Mouse (Mus musculus): Measurements from ENCODE around the gene Erich2. TPM values are rescaled to one million over a fixed set of nuclear protein-coding genes. Genes with fewer than 3 reads are reported as not detected.

The Erich2 gene
- polyA plus RNA-seq, 1 experiment from 2014 or later, result not detected

DNA sequence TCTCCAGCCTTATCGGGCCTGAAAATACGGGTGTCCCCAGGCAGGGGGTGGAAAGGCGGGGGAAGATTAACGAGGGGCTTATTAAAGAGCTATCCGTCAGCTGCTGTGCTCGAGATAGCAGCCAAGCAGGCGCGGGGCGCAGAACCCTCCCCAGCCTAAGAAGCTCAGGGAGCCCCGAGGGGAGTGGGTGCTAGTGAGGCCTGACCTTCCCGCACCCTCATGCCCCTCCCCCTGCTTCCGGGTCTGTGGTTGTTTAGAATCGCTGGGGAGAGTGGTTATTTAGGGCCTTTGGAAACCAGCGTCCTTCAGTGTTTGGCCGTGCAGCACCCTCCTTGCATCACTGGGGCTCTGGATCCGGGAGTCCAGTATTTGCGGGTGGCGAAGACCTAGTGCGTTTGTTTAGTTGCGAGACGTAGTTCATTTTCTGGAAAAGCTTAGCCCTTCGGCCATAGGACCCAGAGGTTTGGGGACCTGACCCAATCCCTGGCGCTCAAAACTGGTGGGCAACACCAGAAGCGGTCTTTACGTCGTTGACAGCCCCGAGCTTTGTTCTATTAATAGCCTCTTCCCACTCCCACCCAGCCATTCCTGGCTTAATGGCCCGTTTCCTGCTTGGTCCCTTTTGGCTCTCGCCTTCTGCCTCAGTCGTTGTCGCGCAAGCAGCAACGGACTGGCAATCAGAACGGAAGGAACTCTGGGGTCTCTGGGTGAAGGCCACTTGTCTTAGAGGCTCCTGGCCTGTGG is 59.8 kb downstream of the Erich2 start:
- 1% methylated on average over 34 of the region's 34 CpGs for WGBS (ENCODE audit: insufficient replicate concordance)
- DNase-seq (no peak), ATAC-seq (no peak)
- peaks cover 74% of the 10 kb centered on the region for H3K27me3 ChIP-seq (ENCODE audit: insufficient read depth, low read length)
- H3K4me2 ChIP-seq (ENCODE audit: low read depth, low read length), result peak overlapping the region; percentile 54
- no peaks in the 10 kb centered on the region for H3K9me3 ChIP-seq (ENCODE audit: low read length)
- H3K4me1 ChIP-seq (ENCODE audit: insufficient read depth), result peaks cover 8% of the 10 kb centered on the region
- TF ChIP-seq CTCF (IDR thresholded peaks at IDR 0.05; ENCODE audit: low read depth), result no peak
- no peak for TF ChIP-seq EP300 (IDR thresholded peaks at IDR 0.05; ENCODE audit: low read depth)
- H3K36me3 ChIP-seq (replicated peaks; ENCODE audit: insufficient read depth, low read length), result no peaks in the 10 kb centered on the region
- no peak overlapping the region for H3K27ac ChIP-seq (ENCODE audit: low read depth)
- peak overlapping the region; percentile 19 for H3K4me3 ChIP-seq (ENCODE audit: low read depth, low read length)
- H3K9ac ChIP-seq (replicated peaks), result no peak overlapping the region

DNA sequence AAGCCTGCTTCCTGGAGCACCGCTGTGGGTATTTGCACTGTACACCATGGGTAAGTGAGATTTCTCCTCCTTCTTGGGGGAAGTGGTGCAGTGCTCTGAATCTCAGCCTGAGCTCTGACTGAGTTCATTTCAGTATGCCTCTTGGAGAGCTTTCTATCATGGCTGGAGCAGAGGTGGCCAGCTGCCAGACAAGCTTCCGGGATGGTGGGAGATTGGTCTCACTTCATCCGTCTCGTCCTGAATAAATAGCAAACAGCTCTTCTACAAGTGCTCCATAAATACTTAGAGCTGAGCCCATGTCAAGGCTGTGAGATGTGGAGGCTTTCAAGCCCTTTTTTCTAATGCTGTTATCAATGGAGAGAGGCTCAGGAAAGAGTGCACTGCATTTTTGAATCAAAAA is 63.1 kb downstream of the Erich2 start:
- Histone ChIP-seq H3K9ac (replicated peaks) (no peak overlapping the region), H3K27me3 (ENCODE audit: insufficient read depth, low read length) (peaks cover 41% of the 10 kb centered on the region)

DNA sequence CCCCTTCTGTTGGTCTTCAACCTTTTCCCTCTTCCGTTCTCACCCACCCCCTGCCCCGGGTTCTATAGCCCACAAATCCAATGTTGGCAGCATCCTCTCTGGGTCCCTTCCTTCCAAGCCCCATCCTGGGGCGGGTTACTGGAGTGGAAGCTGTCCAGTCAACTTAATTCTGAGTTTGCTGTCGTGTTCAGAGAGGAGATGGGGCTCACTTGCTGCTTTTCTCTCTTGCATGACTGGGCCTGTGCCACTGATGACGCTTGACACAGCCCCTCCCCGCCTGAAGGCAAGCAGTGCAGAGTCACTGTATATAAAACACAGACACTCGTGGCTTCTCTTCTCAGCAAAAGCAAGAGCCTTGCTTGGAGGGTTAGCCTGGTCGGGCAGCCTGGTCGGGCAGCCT is 63.6 kb downstream of the Erich2 start:
- no peak for ATAC-seq
- 45% methylated on average over 9 of the region's 9 CpGs for WGBS (ENCODE audit: insufficient replicate concordance)
- DNase-seq, result no peak
- peaks cover 8% of the 10 kb centered on the region for H3K4me1 ChIP-seq (ENCODE audit: insufficient read depth)
- no peaks in the 10 kb centered on the region for H3K9me3 ChIP-seq (ENCODE audit: low read length)
- H3K9ac ChIP-seq (replicated peaks), result no peak overlapping the region
- no peak for TF ChIP-seq EP300 (IDR thresholded peaks at IDR 0.05; ENCODE audit: low read depth)
- no peak for TF ChIP-seq CTCF (IDR thresholded peaks at IDR 0.05; ENCODE audit: low read depth)
- no peak overlapping the region for H3K4me2 ChIP-seq (ENCODE audit: low read depth, low read length)
- no peaks in the 10 kb centered on the region for H3K36me3 ChIP-seq (replicated peaks; ENCODE audit: insufficient read depth, low read length)
- no peak overlapping the region for H3K27ac ChIP-seq (ENCODE audit: low read depth)
- no peak overlapping the region for H3K4me3 ChIP-seq (ENCODE audit: low read depth, low read length)
- peaks cover 36% of the 10 kb centered on the region for H3K27me3 ChIP-seq (ENCODE audit: insufficient read depth, low read length)

More for the DNA sequence above, 63.1 kb downstream of the Erich2 start:
- no peak overlapping the region for H3K27ac ChIP-seq (ENCODE audit: low read depth)
- ATAC-seq, result no peak
- WGBS (ENCODE audit: insufficient replicate concordance), result 63% methylated on average over 4 of the region's 4 CpGs
- H3K4me3 ChIP-seq (ENCODE audit: low read depth, low read length), result no peak overlapping the region
- H3K9me3 ChIP-seq (ENCODE audit: low read length), result no peaks in the 10 kb centered on the region
- H3K4me1 ChIP-seq (ENCODE audit: insufficient read depth), result peaks cover 8% of the 10 kb centered on the region
- no peak for TF ChIP-seq CTCF (IDR thresholded peaks at IDR 0.05; ENCODE audit: low read depth)
- no peak for TF ChIP-seq EP300 (IDR thresholded peaks at IDR 0.05; ENCODE audit: low read depth)
- H3K4me2 ChIP-seq (ENCODE audit: low read depth, low read length), result no peak overlapping the region
- DNase-seq, result no peak
- no peaks in the 10 kb centered on the region for H3K36me3 ChIP-seq (replicated peaks; ENCODE audit: insufficient read depth, low read length)

DNA sequence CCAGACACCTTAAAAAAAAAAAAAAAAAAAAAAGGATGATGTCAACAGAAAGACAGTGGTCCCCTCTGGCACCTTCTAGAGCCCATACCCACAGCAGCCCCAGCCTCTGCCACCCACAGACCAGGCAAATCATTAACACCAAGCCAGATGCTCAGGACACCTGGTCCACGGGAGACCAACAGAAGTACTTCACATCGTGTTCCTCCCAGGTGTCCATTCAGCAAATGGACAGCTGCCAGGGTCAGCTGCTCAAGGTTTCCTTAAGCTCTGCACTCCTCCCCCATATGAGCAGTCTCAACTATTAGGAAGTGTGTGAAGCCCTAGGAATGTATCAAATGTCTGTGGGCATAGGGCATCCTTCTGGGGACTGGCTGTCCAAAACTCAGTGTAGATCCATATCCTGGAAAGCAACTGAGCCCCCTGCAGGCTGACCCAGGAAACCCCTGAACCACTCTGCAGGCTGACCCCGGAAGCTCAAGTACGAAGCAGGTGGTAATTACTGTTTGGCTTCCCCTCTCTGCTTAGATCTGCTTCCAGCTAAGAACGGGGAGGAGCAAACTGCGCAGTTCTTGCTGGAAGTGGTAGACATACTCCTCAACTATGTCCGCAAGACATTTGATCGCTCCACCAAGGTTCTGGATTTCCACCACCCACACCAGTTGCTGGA is 65.1 kb downstream of the Erich2 start:
- TF ChIP-seq CTCF (IDR thresholded peaks at IDR 0.05; ENCODE audit: low read depth) (no peak), EP300 (IDR thresholded peaks at IDR 0.05; ENCODE audit: low read depth) (no peak)
- Histone ChIP-seq H3K27me3 (ENCODE audit: insufficient read depth, low read length) (peaks cover 21% of the 10 kb centered on the region), H3K4me3 (ENCODE audit: low read depth, low read length) (no peak overlapping the region), H3K36me3 (replicated peaks; ENCODE audit: insufficient read depth, low read length) (no peaks in the 10 kb centered on the region), H3K27ac (ENCODE audit: low read depth) (no peak overlapping the region), H3K4me2 (ENCODE audit: low read depth, low read length) (no peak overlapping the region), H3K4me1 (ENCODE audit: insufficient read depth) (no peaks in the 10 kb centered on the region), H3K9ac (replicated peaks) (no peak overlapping the region), H3K9me3 (ENCODE audit: low read length) (no peaks in the 10 kb centered on the region)
- no peak for DNase-seq
- ATAC-seq, result no peak
- WGBS (ENCODE audit: insufficient replicate concordance), result 64% methylated on average over 8 of the region's 8 CpGs

DNA sequence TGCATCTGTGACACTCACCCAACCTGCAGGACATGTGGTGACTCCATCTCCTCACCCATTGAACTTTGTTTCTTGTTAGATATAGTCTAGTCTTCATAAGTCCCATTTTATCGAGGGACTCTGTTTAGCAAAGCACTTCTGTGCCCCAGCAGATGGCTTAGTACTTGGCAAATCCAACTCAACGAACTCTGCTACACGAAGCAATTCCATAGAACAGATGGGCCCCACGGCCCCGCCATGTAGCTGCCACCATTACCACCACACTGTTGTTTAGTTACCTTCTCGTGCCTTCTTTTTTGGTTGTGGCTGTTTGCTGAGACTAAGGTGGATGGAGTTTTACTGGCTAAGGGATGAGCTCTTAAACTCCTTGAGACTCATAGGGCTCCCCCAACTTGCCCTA is 79.6 kb downstream of the Erich2 start:
- H3K27me3 ChIP-seq (ENCODE audit: insufficient read depth, low read length), result no peaks in the 10 kb centered on the region
- no peak overlapping the region for H3K4me2 ChIP-seq (ENCODE audit: low read depth, low read length)
- no peaks in the 10 kb centered on the region for H3K36me3 ChIP-seq (replicated peaks; ENCODE audit: insufficient read depth, low read length)
- H3K4me1 ChIP-seq (ENCODE audit: insufficient read depth), result no peaks in the 10 kb centered on the region
- H3K9me3 ChIP-seq (ENCODE audit: low read length), result no peaks in the 10 kb centered on the region
- WGBS (ENCODE audit: insufficient replicate concordance), result 82% methylated on average over 6 of the region's 6 CpGs
- no peak for TF ChIP-seq EP300 (IDR thresholded peaks at IDR 0.05; ENCODE audit: low read depth)
- no peak for TF ChIP-seq CTCF (IDR thresholded peaks at IDR 0.05; ENCODE audit: low read depth)
- no peak overlapping the region for H3K27ac ChIP-seq (ENCODE audit: low read depth)
- DNase-seq, result no peak
- ATAC-seq, result no peak
- no peak overlapping the region for H3K9ac ChIP-seq (replicated peaks)
- H3K4me3 ChIP-seq (ENCODE audit: low read depth, low read length), result no peak overlapping the region

Other genes with a start within 250 kb of the Erich2 start
- 0.06 TPM in 1 of 2 replicates, not detected in the other for gene Sp5, start 33.9 kb upstream of the Erich2 start, polyA plus RNA-seq (2015; fragmentation: Nextera tagmentation; extraction: Ambion mirVana)
- gene Gad1, start 44.3 kb downstream of the Erich2 start, polyA plus RNA-seq (2015; fragmentation: Nextera tagmentation; extraction: Ambion mirVana), result 0.04 TPM in 1 of 2 replicates, not detected in the other
- 61.8 and 64.7 TPM in 2 replicates for gene Gorasp2, start 152.8 kb downstream of the Erich2 start, polyA plus RNA-seq (2015; fragmentation: Nextera tagmentation; extraction: Ambion mirVana)
- 0.80 and 1.2 TPM in 2 replicates for gene Gm26558, start 153.3 kb downstream of the Erich2 start, polyA plus RNA-seq (2015; fragmentation: Nextera tagmentation; extraction: Ambion mirVana)

All from liver, postnatal 0 days (tissue).